Mouse (Mus musculus): ENCODE measurements around the gene Ryr3.
"Not testable (repeated sequence)": the region's sequence is repeated elsewhere in the genome, so short reads cannot be mapped to it uniquely, and the experiment has no call there.

Gene Ryr3

GRCm38 (mm10) chr2:113104609-113105008 is 112.3 kb downstream of the Ryr3 start:
- no peak for DNase-seq (ENCODE audit: low read depth, low spot score)

GRCm38 (mm10) chr2:113095184-113095583 is 121.7 kb downstream of the Ryr3 start:
- DNase-seq (ENCODE audit: low read depth, low spot score), result no peak

- DNase-seq (ENCODE audit: low read depth, low spot score), result no peak
These were observed 122.8 kb downstream of the Ryr3 start for GRCm38 (mm10) chr2:113094088-113094487.

GRCm38 (mm10) chr2:113092756-113093155 is 124.1 kb downstream of the Ryr3 start:
- DNase-seq (ENCODE audit: low read depth, low spot score), result no peak

GRCm38 (mm10) chr2:113091316-113091715 is 125.6 kb downstream of the Ryr3 start:
- not testable (repeated sequence) for DNase-seq (ENCODE audit: low read depth, low spot score)

- no peak for DNase-seq (ENCODE audit: low read depth, low spot score)
These were observed 140.5 kb downstream of the Ryr3 start for GRCm38 (mm10) chr2:113076396-113076795.

- no peak for DNase-seq (ENCODE audit: low read depth, low spot score)
These were observed 157.5 kb downstream of the Ryr3 start for GRCm38 (mm10) chr2:113059367-113059766.

- DNase-seq (ENCODE audit: low read depth, low spot score), result no peak
These were observed 158.0 kb downstream of the Ryr3 start for GRCm38 (mm10) chr2:113058914-113059313.

- DNase-seq (ENCODE audit: low read depth, low spot score), result no peak
These were observed 158.8 kb downstream of the Ryr3 start for GRCm38 (mm10) chr2:113058116-113058515.

- DNase-seq (ENCODE audit: low read depth, low spot score), result no peak
These were observed 161.3 kb downstream of the Ryr3 start for GRCm38 (mm10) chr2:113055591-113055990.

GRCm38 (mm10) chr2:113049831-113050230 is 167.1 kb downstream of the Ryr3 start:
- no peak for DNase-seq (ENCODE audit: low read depth, low spot score)

- no peak for DNase-seq (ENCODE audit: low read depth, low spot score)
These were observed 180.3 kb downstream of the Ryr3 start for GRCm38 (mm10) chr2:113036550-113036949.

- DNase-seq (ENCODE audit: low read depth, low spot score), result no peak
These were observed 186.2 kb downstream of the Ryr3 start for GRCm38 (mm10) chr2:113030689-113031088.

GRCm38 (mm10) chr2:113019896-113020295 is 197.0 kb downstream of the Ryr3 start:
- DNase-seq (ENCODE audit: low read depth, low spot score), result no peak

- DNase-seq (ENCODE audit: low read depth, low spot score), result no peak
These were observed 198.6 kb downstream of the Ryr3 start for GRCm38 (mm10) chr2:113018278-113018677.

GRCm38 (mm10) chr2:113016236-113016635 is 200.7 kb downstream of the Ryr3 start:
- no peak for DNase-seq (ENCODE audit: low read depth, low spot score)

- no peak for DNase-seq (ENCODE audit: low read depth, low spot score)
These were observed 207.7 kb downstream of the Ryr3 start for GRCm38 (mm10) chr2:113008961-113009740.

GRCm38 (mm10) chr2:112998498-112998897 is 218.4 kb downstream of the Ryr3 start:
- DNase-seq (ENCODE audit: low read depth, low spot score), result no peak

- no peak for DNase-seq (ENCODE audit: low read depth, low spot score)
These were observed 233.9 kb downstream of the Ryr3 start for GRCm38 (mm10) chr2:112982908-112983510.

GRCm38 (mm10) chr2:112966807-112967625 is 249.9 kb downstream of the Ryr3 start:
- DNase-seq (ENCODE audit: low read depth, low spot score), result no peak

GRCm38 (mm10) chr2:112948931-112949330 is 268.0 kb downstream of the Ryr3 start:
- no peak for DNase-seq (ENCODE audit: low read depth, low spot score)

GRCm38 (mm10) chr2:112931776-112932175 is 285.1 kb downstream of the Ryr3 start:
- DNase-seq (ENCODE audit: low read depth, low spot score), result peak; percentile 62

Measured in ES-CJ7 (cell line).